In the genomic region with DNA sequence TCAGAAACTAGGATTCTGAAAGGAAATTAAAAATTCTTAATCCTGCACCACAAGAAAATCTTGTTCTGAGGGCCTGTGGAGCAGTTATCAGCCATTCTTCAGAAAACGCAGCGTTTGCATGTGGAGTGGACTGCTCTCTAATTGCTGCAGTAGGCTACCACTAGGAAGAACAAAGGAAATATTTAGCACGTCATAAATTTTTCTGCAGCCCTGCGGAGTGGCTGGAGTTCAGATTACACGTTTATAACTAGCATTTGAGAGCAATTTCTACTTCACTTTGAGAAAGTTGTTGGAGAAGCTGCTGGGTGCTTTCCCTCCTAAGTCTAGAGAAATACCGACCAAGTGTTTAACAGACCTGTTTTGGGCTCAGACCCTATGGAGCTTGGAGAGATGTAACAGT, we compare ENCODE assay signal across 24 mouse cellular contexts. TPM values are rescaled to one million over a fixed set of nuclear protein-coding genes. Genes with fewer than 3 reads are reported as not detected.
A peak's percentile ranks its signal among the peaks of the same experiment; 100 is the strongest.
DNase-seq lines count a peak whose midpoint lies in the region; ATAC-seq and TF ChIP-seq lines count a peak whose summit lies in the region.
"Had no signal": no experiment of that assay in that cellular context is flagged by ENCODE, and none has a peak within 500 bp of the region (broad histone marks: within the 10 kb centered on the region; RNA-seq: fewer than 3 reads in every experiment).

No protein-coding gene starts in this region.

- H3K9ac ChIP-seq in kidney, embryonic 15.5 days, result no peak overlapping the region
- no peak overlapping the region for H3K9ac ChIP-seq in forebrain, embryonic 16.5 days (replicated peaks; ENCODE audit: low read depth, low read length)
- H3K9ac ChIP-seq: embryonic facial prominence, embryonic 12.5 days; forebrain, embryonic 12.5 days; hindbrain, embryonic 13.5 days; liver, postnatal 0 days; neural tube, embryonic 13.5 days had no signal

- no peak for ATAC-seq in kidney, embryonic 15.5 days (replicated peaks; ENCODE audit: low FRiP score)
- no peak for ATAC-seq in forebrain, embryonic 16.5 days
- ATAC-seq: inflammation-experienced regulatory T-cells, adult 6 months; liver, postnatal 0 days had no signal

- no peaks in the 10 kb centered on the region for H3K9me3 ChIP-seq in kidney, embryonic 15.5 days (replicated peaks)
- H3K9me3 ChIP-seq in forebrain, embryonic 16.5 days (ENCODE audit: control insufficient read depth, low read length), result no peaks in the 10 kb centered on the region
- H3K9me3 ChIP-seq: embryonic facial prominence, embryonic 12.5 days; forebrain, embryonic 12.5 days; hindbrain, embryonic 13.5 days; neural tube, embryonic 13.5 days had no signal

- DNase-seq in gastrocnemius, adult 2 months, result no peak
- no peak for DNase-seq in gastrocnemius, adult 18-20 months (ENCODE audit: low spot score)
- no peak for DNase-seq in kidney, adult 8-10 months
- peak; percentile 68 for DNase-seq in hindlimb bud, embryonic 11.5 days (ENCODE audit: extremely low spot score, low read depth, low spot score)
- peak; percentile 20 for DNase-seq in mesoderm, embryonic 11.5 days (ENCODE audit: low read depth, low spot score)
- no peak for DNase-seq in adipocyte (ENCODE audit: low spot score)
- DNase-seq: cerebellum, adult 9-10 months; gastrocnemius, postnatal 14 days; kidney, adult 2 months; kidney, postnatal 36 days; liver, postnatal 0 days; lung, postnatal 36 days; midbrain, embryonic 14.5 days; retina, postnatal 1 day; right cerebral cortex, postnatal 25 days had no signal

- no peak overlapping the region for H3K4me2 ChIP-seq in kidney, embryonic 15.5 days
- H3K4me2 ChIP-seq in forebrain, embryonic 16.5 days (ENCODE audit: low read length), result no peak overlapping the region
- H3K4me2 ChIP-seq: embryonic facial prominence, embryonic 12.5 days; forebrain, embryonic 12.5 days; hindbrain, embryonic 13.5 days; neural tube, embryonic 13.5 days had no signal

- peaks cover 11% of the 10 kb centered on the region for H3K4me1 ChIP-seq in kidney, embryonic 15.5 days
- H3K4me1 ChIP-seq in forebrain, embryonic 16.5 days (replicated peaks; ENCODE audit: control insufficient read depth, insufficient read depth, low read length), result no peaks in the 10 kb centered on the region
- H3K4me1 ChIP-seq: embryonic facial prominence, embryonic 12.5 days; forebrain, embryonic 12.5 days; hindbrain, embryonic 13.5 days; megakaryocyte, embryonic 14.5 days; neural tube, embryonic 13.5 days had no signal

- H3K36me3 ChIP-seq in kidney, embryonic 15.5 days, result no peaks in the 10 kb centered on the region
- H3K36me3 ChIP-seq in forebrain, embryonic 16.5 days (ENCODE audit: control insufficient read depth, insufficient read depth), result no peaks in the 10 kb centered on the region
- H3K36me3 ChIP-seq: embryonic facial prominence, embryonic 12.5 days; forebrain, embryonic 12.5 days; hindbrain, embryonic 13.5 days; neural tube, embryonic 13.5 days had no signal

- 14% methylated on average over 6 of the region's 6 CpGs for WGBS in kidney, embryonic 15.5 days
- WGBS in forebrain, embryonic 16.5 days, result 72% methylated on average over 6 of the region's 6 CpGs

- intact Hi-C loops in gastrocnemius, adult 2 months (cut with DNase I), result loop anchor here (1.0 kb wide), 1 partner anchor 40 kb away; no protein-coding TSS in a partner anchor

- peak overlapping the region; percentile 62 for H3K27ac ChIP-seq in gastrocnemius, adult 2 months
- 0 out of 2 replicates have a peak overlapping the region, but pooled peaks have one; percentile 4 for H3K27ac ChIP-seq in kidney, embryonic 15.5 days
- H3K27ac ChIP-seq in forebrain, embryonic 16.5 days (ENCODE audit: low read length), result no peak overlapping the region
- H3K27ac ChIP-seq: embryonic facial prominence, embryonic 12.5 days; forebrain, embryonic 12.5 days; hindbrain, embryonic 13.5 days; neural tube, embryonic 13.5 days had no signal

- no peaks in the 10 kb centered on the region for H3K27me3 ChIP-seq in kidney, embryonic 15.5 days
- no peaks in the 10 kb centered on the region for H3K27me3 ChIP-seq in forebrain, embryonic 16.5 days (replicated peaks; ENCODE audit: control insufficient read depth, insufficient read depth, low read length)
- H3K27me3 ChIP-seq: embryonic facial prominence, embryonic 12.5 days; forebrain, embryonic 12.5 days; hindbrain, embryonic 13.5 days; megakaryocyte, embryonic 14.5 days; neural tube, embryonic 13.5 days had no signal

- H3K4me3 ChIP-seq in gastrocnemius, adult 2 months, result peak overlapping the region; percentile 63
- no peak overlapping the region for H3K4me3 ChIP-seq in kidney, embryonic 15.5 days (replicated peaks)
- no peak overlapping the region for H3K4me3 ChIP-seq in forebrain, embryonic 16.5 days (replicated peaks; ENCODE audit: low read length)
- H3K4me3 ChIP-seq: embryonic facial prominence, embryonic 12.5 days; erythroblast, embryonic 14.5 days; forebrain, embryonic 12.5 days; hindbrain, embryonic 13.5 days; megakaryocyte, embryonic 14.5 days; neural tube, embryonic 13.5 days had no signal

- no peak for TF ChIP-seq CTCF in gastrocnemius, adult 2 months (IDR thresholded peaks at IDR 0.05)

RNA-seq across cellular contexts. Expression of a gene that starts 43.6 kb away (rescaled TPM):
- total RNA-seq in gastrocnemius, adult 2 months (2021), result 10 to 100 TPM; 25.1 to 60.0 TPM
- total RNA-seq in gastrocnemius, adult 18-20 months (2021), result 10 to 100 TPM; 31.1 to 31.6 TPM
- polyA plus RNA-seq in kidney, embryonic 15.5 days (2015; fragmentation: Nextera tagmentation; extraction: Ambion mirVana), result 12.2 and 12.9 TPM in 2 replicates
- 0.68 and 1.1 TPM in 2 replicates for polyA plus RNA-seq in forebrain, embryonic 16.5 days (2015; fragmentation: Nextera tagmentation; extraction: Ambion mirVana)
- polyA plus RNA-seq: erythroblast, embryonic 14.5 days; inflammation-experienced regulatory T-cells, adult 6 months had no signal

Comparison
In these comparisons a context has a peak if more than half of its experiments do, and no peak if none do; other contexts are left out.
1. DNase-seq: peak in hindlimb bud, embryonic 11.5 days (single experiment) and mesoderm, embryonic 11.5 days (single experiment); none in gastrocnemius, adult 2 months (single experiment), gastrocnemius, adult 18-20 months (single experiment), kidney, adult 8-10 months (0 of 2) and adipocyte (single experiment).